Mouse (Mus musculus) NIH3T3 (cell line): ENCODE measurements at regions not wholly inside any gene's neighbourhood (a gene's known extent, or its start where the extent isn't known, plus 50 kb on each side); places are given as distances from the start of the nearest gene placed in this dataset.
"Not testable (repeated sequence)": the region's sequence is repeated elsewhere in the genome, so short reads cannot be mapped to it uniquely, and the experiment has no call there.

Source experiments
- DNase-seq: peaks from one replicate; pipeline ENCODE4 v3.0.0-alpha.2; 2012; ENCODE audit warnings: low read depth

DNA sequence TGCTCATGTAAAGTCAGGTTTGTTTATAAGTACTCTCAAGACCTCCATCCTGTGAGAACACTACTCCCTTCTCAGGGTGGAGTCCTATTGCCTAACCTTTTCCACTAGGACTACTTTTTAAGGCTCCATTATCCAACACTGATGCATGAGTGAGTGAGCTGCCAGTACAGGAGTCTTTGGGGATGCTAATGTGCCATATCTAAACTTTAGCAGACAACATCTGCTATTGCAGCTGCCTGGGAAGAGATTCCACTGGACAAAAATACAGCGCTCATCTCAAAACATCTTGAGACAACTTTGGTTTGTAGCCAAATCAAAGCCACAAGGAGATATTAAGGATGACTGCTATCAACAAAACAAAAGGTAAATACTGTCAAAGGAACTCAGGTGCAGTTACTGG, 52.3 kb upstream of the Gm10985 start:
- no peak for DNase-seq

DNA sequence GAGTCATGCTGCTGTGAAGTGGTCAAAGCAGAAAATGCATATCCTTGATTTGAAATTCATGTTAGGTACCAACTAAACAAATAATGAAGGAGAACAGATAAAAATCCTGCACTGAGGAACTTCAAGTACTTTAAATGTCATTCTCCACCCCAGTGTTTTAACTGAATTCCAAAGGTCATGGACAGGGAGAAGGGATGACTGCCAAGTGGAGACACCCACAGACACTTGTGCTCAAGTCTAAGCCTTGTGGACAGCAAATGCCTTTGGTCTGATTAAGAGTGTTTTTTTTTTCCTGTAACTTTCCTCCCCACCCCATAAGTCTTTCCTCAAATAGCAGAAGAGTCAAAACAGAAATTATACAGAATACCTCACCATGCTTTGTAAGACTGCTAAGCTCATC, 55.2 kb upstream of the Gm10985 start:
- no peak for DNase-seq

DNA sequence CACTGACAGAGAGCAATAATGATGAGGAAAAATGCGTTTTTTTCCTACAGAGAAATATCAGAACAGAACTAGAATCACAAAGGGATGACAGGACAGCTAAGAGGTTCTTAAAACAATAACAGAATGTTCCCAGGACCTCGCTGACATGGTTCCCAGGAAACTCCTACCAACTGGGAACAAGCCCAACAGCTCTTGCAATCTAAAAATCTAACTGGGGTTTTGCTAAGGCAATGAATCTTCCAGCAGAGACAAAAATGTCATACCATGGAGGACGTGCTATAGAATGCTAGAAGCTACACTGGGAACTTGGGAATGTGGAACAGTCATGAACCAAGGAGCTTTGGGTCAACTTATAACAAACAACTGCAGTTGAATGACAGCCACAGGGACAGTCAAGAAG, 59.7 kb upstream of the Gm10985 start:
- no peak for DNase-seq

DNA sequence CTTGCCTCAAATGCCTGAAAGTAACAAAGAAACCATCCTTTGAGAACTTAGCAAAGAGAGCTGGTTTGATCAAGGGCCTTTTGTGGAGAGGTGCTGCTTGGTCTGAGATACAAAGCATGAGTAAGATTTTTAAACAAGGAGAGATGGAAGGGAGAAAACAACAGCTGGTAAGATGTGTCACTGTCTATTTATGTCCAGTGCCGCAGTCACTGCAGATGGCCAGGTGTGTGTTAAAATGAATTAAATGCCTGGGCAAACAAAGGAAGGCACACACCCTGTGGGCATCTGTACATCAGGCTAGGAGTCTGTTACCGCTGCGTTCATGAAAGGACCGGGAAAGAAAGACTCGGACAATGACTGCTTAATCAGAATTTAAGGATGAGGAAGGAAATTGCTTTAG, 68.2 kb upstream of the Gm10985 start:
- no peak for DNase-seq

DNA sequence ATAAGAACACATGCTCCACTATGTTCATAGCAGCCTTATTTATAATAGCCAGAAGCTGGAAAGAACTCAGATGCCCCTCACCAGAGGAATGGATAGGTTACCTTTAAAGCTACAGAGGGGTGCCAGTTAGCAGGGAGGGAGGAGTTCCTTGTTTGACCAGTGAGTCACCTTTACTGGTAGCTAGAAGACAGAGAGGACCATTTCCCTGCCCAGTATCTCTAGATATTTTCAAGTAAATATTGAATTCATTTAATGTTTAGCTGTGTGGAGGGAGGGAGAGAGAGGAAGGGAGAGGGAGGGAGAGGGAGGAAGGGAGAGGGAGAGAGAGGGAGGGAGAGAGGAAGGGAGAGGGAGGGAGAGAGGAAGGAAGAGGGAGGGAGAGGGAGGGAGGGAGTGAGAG, 77.3 kb upstream of the Gm10985 start:
- DNase-seq = no peak

DNA sequence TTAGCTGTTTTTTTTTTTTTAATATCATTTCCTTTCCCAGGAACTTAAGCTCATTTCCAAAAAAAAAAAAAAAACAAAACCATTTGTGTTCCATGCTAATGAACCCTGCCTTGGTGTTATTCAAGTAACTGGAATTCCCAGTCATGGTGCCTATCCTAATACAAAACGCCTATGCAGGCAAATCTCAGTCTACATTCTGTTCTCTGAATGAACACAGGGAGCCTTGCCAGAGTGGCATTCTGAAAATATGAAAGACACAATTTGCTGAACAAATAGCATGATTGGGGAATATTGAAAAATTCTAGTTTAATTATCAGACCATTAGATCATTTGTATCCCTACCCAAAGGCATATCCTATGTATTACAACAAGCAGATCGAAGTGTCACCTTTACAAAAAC, 80.9 kb upstream of the Gm10985 start:
- no peak for DNase-seq

DNA sequence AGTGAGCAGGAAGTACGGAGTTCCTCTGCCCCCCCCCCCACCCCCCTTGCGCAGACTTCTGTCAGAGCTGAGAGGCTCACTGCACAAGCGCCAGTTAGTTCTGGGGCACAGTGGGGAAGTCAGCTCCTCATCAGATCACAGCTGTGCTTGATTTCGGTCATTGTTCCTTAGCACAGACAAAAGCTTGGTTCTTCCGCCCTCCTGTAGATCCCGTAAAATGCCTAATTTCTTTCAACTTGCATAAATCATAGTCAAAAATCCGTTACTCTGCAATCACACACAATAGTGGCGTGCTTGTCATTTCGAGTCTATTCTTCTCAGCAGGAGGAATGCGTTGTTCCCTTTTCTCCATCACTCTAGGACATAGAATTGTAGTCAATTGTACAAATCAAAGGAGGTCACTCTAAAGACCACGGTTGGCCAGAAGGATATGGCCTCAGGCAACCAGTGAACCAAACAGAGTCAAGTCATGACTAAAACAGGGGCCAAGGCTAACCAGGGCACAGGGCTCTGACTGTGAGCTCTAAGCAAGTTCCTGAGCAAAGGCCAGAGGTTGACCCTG, 83.3 kb upstream of the Gm10985 start:
- no peak for DNase-seq

DNA sequence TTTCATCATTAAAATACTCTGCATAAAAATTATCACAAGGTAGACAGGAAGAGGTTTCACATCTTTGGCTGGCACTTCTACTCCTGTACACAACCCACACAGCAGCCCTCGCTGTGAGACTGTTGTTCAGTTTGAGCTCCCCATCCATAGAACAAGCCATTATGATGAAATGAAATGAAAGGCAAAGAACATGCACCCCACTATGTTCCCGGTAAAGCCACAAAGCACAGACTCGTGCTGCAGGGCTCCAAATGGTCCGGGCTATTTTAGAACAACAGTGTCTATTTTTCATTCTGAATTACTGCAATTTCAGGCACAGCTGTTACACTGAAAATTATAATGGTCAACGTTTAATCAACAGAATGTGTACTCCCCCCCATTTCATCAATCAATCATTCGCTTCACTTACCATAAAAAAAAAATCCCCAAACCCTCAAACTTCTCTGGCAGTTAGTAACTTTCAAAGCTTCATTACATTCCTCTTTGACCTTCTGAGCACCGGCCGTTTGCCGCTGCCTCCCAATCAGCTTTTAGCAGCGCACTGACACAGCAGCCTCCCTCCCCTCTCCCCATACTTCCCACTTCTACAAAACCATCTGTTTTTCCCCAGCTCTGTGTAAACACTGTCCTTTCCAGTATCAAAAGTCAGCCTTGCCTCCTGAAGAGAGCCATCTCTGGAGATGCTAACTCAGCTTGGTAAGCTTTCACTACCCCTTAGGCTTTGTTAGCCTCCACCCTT, 88.6 kb upstream of the Gm10985 start:
- DNase-seq = no peak

DNA sequence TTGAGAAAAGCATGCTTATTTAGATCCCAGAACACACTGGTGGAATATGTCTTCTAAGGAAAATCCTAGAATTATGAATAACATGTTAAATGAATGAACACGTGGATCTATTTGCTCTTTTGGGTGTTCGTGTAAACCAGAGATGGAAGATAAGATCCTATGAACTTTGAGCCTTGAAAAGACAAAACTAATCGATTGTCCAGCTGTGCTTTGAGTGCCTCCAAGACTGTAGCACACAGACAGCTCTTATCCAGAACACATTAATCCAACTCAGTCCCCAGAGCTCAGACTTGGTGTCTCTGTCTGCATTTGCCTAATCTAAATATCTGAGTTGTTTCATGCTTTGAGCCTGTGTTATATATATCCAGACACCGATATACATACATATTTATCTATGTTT, 80.0 kb upstream of the Frem2 start:
- no peak for DNase-seq

DNA sequence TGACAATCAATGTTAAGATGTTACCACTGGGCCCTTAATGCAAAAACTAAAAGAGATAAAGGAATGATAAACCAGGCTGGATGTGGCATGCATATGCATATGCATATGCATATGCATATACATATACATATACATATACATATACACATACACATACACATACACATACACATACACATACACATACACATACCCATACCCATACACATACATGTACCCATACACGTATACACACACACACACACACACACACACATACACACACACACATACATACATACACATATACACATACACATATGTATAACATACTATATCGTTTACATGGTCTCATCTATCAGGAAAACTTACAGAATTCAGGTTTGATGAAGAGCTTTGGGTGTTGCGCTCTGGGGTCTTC, 78.5 kb upstream of the Frem2 start:
- DNase-seq = not testable (repeated sequence)

DNA sequence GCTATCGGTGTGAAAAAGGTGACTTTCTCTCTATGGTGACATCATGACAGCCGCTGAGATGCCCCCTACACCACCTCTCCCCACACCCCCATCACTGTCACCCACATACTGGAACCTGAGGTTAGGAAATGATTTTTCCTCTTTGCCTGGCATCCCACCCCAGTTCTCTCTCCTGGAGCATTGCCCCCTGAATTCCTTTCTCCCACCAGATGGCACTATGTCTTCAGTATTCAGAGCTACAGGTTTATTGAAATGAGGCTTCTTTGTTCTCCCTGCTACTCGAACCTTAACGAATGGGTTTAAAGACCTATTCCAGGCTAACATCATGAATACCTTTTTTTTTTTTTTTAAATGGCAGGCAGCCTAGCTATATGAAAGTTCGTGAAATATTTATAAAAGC, 78.0 kb upstream of the Frem2 start:
- peak; percentile 13 for DNase-seq

DNA sequence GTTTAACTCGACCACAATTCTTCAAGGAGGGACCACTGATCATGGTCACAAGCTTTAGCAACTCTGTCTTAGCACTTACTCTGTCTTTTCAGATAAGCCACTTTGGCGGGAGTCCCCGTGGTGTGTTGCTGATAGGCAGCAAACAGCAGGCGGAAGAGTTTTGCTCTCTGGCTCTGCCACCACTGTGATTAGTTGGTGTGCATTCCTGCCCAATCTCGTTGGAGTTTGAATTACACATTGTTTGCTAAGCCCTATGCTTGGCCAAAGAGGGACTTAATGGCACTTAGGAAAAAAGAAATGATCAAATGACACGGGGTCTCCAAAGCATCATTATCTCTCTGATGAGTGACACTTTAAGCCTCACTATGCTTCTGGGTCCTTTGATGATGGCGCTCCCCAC, 73.3 kb upstream of the Frem2 start:
- no peak for DNase-seq

DNA sequence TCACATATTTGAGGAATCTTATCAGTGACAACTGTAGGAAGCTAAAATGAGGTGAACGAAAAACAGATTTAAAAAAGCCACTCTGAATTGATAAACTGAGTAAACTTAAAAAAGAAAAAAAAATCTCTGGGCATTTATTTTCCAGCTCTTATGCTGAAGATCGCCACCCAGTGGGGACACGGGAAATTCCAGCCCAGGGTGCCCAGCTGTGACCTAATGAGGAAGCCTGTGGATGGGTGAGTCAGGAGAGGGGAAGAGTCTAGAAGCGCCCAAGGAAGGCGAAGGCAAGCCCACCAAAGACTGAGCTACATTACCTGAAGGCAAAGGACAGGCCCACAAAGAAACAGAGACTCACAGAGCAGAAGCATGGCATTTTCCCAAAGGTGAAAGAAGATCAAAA, 72.7 kb upstream of the Frem2 start:
- peak; percentile 41 for DNase-seq

DNA sequence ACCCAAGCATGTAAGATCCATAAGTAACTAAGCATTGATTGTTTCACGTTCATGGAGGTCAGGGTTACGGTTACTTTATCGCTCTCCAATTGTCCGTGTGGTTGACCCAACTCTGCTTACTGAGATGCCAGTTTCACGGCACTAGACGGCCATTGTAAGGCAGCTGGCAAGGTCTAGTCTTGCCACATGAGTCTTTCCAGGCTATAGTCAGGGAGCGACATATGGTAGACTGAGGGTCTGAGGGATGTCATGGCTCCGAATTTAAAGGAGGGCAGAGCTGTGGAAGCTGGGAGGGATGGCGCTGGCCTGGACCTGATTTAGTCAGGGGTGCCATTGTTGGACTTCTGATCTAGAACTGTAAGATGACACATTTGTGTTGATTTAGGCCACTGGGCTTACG, 72.0 kb upstream of the Frem2 start:
- no peak for DNase-seq

DNA sequence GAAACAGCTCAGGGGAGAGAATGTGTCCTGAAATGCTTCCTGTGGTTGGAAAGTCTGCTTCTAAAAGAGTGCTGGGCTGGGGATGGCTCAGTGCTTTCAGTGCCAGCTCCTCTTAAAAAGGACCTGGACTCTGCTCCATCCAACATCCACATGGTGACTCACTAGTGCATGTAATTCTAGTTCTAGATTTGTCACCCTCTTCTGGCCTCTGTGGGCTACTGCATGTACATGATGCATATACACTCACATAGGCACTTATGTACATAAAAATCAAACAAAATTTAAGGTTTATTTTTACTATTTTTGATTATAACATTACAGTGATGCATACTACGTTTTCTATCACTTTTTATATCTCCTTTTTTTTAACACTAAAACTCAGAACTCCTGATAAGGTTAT, 70.6 kb upstream of the Frem2 start:
- no peak for DNase-seq

DNA sequence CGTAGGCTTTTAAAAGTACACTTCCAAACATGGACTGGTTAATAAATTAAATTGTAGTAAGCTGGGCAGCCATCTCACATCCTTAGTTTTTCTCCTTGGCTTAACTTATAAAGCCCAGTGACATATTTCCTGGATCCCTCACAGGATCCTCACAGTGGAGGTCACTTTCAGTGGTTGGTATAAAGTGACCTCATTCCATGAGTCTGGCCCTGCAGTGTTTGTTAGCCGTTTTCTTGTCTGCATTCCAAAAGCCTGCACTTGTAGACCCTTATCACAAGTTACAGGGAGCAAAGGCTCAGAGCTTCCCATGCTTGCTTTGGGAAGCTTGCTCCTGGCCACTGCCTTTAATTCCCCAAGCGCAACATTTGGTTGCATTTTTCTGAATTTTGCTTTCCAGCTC, 49.9 kb upstream of the Frem2 start:
- no peak for DNase-seq
